Mouse (Mus musculus) forebrain, embryonic 14.5 days (tissue): ENCODE results near the gene E2f6. TPM values are rescaled to one million over a fixed set of nuclear protein-coding genes. Genes with fewer than 3 reads are reported as not detected.

Experiments used
- ATAC-seq: fragments of 200-750 bp; cut with Nextera tagmentation; 2 replicates; pipeline ENCODE4 v1.8.0; 2017; ENCODE audit warnings: mild to moderate bottlenecking, moderate library complexity
- DNase-seq: peaks from one replicate; pipeline ENCODE4 v3.0.0-alpha.2; 2015; ENCODE audit warnings: low spot score
- H3K27ac ChIP-seq: fragments of 300-500 bp; sonication (generic); 2 replicates; pipeline ENCODE4 v1.5.1; 2014; ENCODE audit warnings: low read depth, mild to moderate bottlenecking, control low read depth, low read length, moderate library complexity
- H3K27me3 ChIP-seq: fragments of 300-500 bp; sonication (generic); replicated peaks from 2 replicates; pipeline ENCODE4 v1.6.1; 2014; ENCODE audit warnings: low read length, control low read depth, mixed read lengths; ENCODE audit not compliant: control insufficient read depth, insufficient read depth
- H3K36me3 ChIP-seq: fragments of 300-500 bp; sonication (generic); 2 replicates; pipeline ENCODE4 v1.6.1; 2014; ENCODE audit warnings: low read length, control low read depth; ENCODE audit not compliant: control insufficient read depth, insufficient read depth
- H3K4me1 ChIP-seq: fragments of 300-500 bp; sonication (generic); 2 replicates; pipeline ENCODE4 v1.6.1; 2014; ENCODE audit warnings: antibody characterized with exemption, low read length, control low read depth; ENCODE audit not compliant: control insufficient read depth, insufficient read depth
- H3K4me2 ChIP-seq: fragments of 300-500 bp; sonication (generic); 2 replicates; pipeline ENCODE4 v1.6.1; 2014; ENCODE audit warnings: mild to moderate bottlenecking, control low read depth, low read length
- H3K4me3 ChIP-seq: fragments of 300-500 bp; sonication (generic); 2 replicates; pipeline ENCODE4 v1.5.1; 2014; ENCODE audit warnings: low read depth, low read length, control low read depth
- H3K9ac ChIP-seq: fragments of 300-500 bp; sonication (generic); 2 replicates; pipeline ENCODE4 v1.6.1; 2014; ENCODE audit warnings: mild to moderate bottlenecking, low read length, control low read depth, moderate library complexity
- H3K9me3 ChIP-seq: fragments of 300-500 bp; sonication (generic); replicated peaks from 2 replicates; pipeline ENCODE4 v1.6.1; 2016; ENCODE audit warnings: low read length, control low read depth, mixed read lengths; ENCODE audit not compliant: control insufficient read depth
- WGBS: fragments of 180-500 bp; shearing (Covaris S2); extraction: QIAGEN DNeasy Blood & Tissue Kit; methylation state at CpG from one replicate; pipeline ENCODE4 v1.1.7; 2014; 5-methylcytosine and 5-hydroxymethylcytosine counted together
- polyA plus RNA-seq: library from polyadenylated mRNA; unstranded; fragments of >200 nt; fragmentation: Nextera tagmentation; extraction: Ambion mirVana; gene quantifications from 2 replicates; pipeline ENCODE4 v1.2.1, GENCODE M21; 2014

The E2f6 gene
- polyA plus RNA-seq, 1 experiment from 2014 or later, result 36.4 TPM

DNA sequence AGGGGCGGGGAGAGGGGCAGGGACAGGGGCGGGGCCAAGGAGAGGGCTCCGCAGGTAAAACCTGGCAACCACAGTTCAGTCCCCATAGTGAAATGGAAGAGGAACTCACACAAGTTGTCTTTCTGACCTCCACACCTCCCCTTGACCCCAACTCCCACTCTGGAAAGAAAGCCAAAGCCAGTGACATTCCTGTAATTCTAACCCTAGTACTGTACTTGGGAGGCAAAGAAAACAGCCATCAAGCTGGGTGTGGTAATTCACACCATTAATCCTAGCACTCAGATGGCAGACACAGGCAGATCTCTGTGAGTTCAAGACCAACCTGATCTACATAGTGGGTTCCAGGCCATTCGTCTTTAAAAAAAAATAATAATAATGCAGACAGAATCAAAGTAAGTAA, 17.4 kb upstream of the E2f6 start:
- Histone ChIP-seq H3K9me3 (no peaks in the 10 kb centered on the region), H3K27me3 (no peaks in the 10 kb centered on the region), H3K4me2 (no peak overlapping the region), H3K4me1 (no peaks in the 10 kb centered on the region), H3K27ac (no peak overlapping the region), H3K9ac (no peak overlapping the region), H3K36me3 (no peaks in the 10 kb centered on the region), H3K4me3 (no peak overlapping the region)
- ATAC-seq, result no peak
- 88% methylated on average over 4 of the region's 4 CpGs for WGBS
- no peak for DNase-seq

DNA sequence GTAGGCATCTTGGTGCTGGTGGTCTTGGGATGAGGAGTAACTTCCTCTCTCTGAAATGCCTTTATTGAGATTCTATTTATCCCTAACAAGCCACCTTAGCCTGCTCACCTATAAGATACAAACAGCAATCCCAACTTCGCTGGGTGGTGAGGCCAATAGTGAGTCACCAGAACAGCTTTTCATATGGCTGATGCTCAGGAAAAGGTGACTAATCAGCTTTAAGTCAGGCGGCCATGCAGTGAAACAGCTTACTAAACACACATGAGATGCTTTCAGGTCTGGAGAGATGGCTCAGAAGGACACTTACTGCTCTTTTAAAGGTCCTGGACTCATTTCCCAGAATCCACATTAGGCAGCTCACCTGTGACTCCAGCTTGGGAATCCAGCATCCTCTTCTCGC, 15.0 kb upstream of the E2f6 start:
- Histone ChIP-seq H3K36me3 (no peaks in the 10 kb centered on the region), H3K4me2 (no peak overlapping the region), H3K4me3 (no peak overlapping the region), H3K9ac (no peak overlapping the region), H3K9me3 (no peaks in the 10 kb centered on the region), H3K27ac (no peak overlapping the region), H3K27me3 (peaks cover 6% of the 10 kb centered on the region; the same call in 1 of the 2 replicates), H3K4me1 (no peaks in the 10 kb centered on the region)
- WGBS, result 87% methylated on average over 3 of the region's 3 CpGs
- ATAC-seq, result no peak
- DNase-seq, result no peak

DNA sequence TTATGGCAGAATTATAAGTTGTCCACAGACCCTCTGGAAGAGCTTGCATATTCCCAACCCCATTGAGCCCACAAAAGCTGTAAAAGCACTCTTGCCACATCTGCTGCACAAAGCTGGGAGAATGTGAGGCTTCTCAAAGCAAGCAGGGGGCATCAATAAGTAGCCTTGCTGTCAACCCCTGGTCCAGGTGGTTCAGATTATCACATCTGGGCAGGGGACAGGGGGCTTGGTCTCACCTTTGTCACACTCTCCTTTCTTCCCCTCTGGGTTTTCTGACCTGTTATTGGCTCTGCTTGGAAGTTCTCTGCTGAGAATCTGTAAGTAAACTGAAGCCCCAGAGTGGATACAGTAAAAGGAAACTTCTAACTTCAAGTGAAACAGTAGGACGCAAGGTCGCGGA, 11.9 kb upstream of the E2f6 start:
- Histone ChIP-seq H3K27me3 (peaks cover 8% of the 10 kb centered on the region; the same call in 1 of the 2 replicates), H3K9me3 (no peaks in the 10 kb centered on the region), H3K36me3 (no peaks in the 10 kb centered on the region), H3K9ac (no peak overlapping the region), H3K4me3 (no peak overlapping the region), H3K4me2 (no peak overlapping the region), H3K4me1 (peaks cover 3% of the 10 kb centered on the region; the same call in 1 of the 2 replicates), H3K27ac (no peak overlapping the region)
- DNase-seq, result no peak
- WGBS, result 64% methylated on average over 3 of the region's 3 CpGs
- no peak for ATAC-seq

GRCm38 (mm10) chr12:16799928-16800258, 10.9 kb upstream of the E2f6 start:
- Histone ChIP-seq H3K4me3 (peak overlapping the region; percentile 50), H3K9me3 (no peaks in the 10 kb centered on the region), H3K36me3 (no peaks in the 10 kb centered on the region), H3K27me3 (peaks cover 8% of the 10 kb centered on the region; the same call in 1 of the 2 replicates), H3K4me1 (peaks cover 5% of the 10 kb centered on the region), H3K9ac (no peak overlapping the region), H3K4me2 (peak overlapping the region; percentile 97), H3K27ac (no peak overlapping the region)
- DNase-seq (no peak), ATAC-seq (0 out of 2 replicates have a peak, but pooled peaks have one; percentile 6)
- WGBS, result 13% methylated on average over 3 of the region's 6 CpGs

- peak within 1 kb of the TSS; percentile 97 for H3K4me2 ChIP-seq
- ATAC-seq, result peak; percentile 68
- peaks cover 8% of the 10 kb centered on the region; the same call in 1 of the 2 replicates for H3K27me3 ChIP-seq
- H3K4me3 ChIP-seq, result peak within 1 kb of the TSS; percentile 50
- DNase-seq, result peak; percentile 53
- WGBS, result under 1% methylated on average over 51 of the region's 53 CpGs
- no peak within 1 kb of the TSS for H3K27ac ChIP-seq
- H3K9ac ChIP-seq, result peak within 1 kb of the TSS; percentile 68
- no peaks in the 10 kb centered on the region for H3K9me3 ChIP-seq
- peaks cover 5% of the 10 kb centered on the region for H3K4me1 ChIP-seq
- no peaks in the 10 kb centered on the region for H3K36me3 ChIP-seq
These were observed 10.4 kb upstream of the E2f6 start, which contains the start of gene Greb1 for GRCm38 (mm10) chr12:16800259-16800958. TSS of gene Greb1 (minus strand) at chr12:16800886.

GRCm38 (mm10) chr12:16800959-16801315, 9.8 kb upstream of the E2f6 start:
- ATAC-seq (peak; percentile 26), DNase-seq (no peak)
- H3K9me3 ChIP-seq, result no peaks in the 10 kb centered on the region
- peaks cover 8% of the 10 kb centered on the region; the same call in 1 of the 2 replicates for H3K27me3 ChIP-seq
- H3K4me3 ChIP-seq, result peak overlapping the region; percentile 50
- peaks cover 5% of the 10 kb centered on the region for H3K4me1 ChIP-seq
- peak overlapping the region; percentile 68 for H3K9ac ChIP-seq
- 1% methylated on average over 12 of the region's 12 CpGs for WGBS
- H3K4me2 ChIP-seq, result peak overlapping the region; percentile 97
- no peak overlapping the region for H3K27ac ChIP-seq
- no peaks in the 10 kb centered on the region for H3K36me3 ChIP-seq

- Histone ChIP-seq H3K4me3 (no peak overlapping the region), H3K9me3 (no peaks in the 10 kb centered on the region), H3K9ac (no peak overlapping the region), H3K27me3 (peaks cover 8% of the 10 kb centered on the region; the same call in 1 of the 2 replicates), H3K4me1 (peaks cover 5% of the 10 kb centered on the region), H3K27ac (no peak overlapping the region), H3K4me2 (no peak overlapping the region), H3K36me3 (no peaks in the 10 kb centered on the region)
- 5% methylated on average over 5 of the region's 5 CpGs for WGBS
- DNase-seq (no peak), ATAC-seq (no peak)
These were observed 7.4 kb upstream of the E2f6 start for GRCm38 (mm10) chr12:16803237-16803955.

- Histone ChIP-seq H3K9ac (no peak overlapping the region), H3K4me3 (no peak overlapping the region), H3K36me3 (no peaks in the 10 kb centered on the region), H3K27me3 (peaks cover 8% of the 10 kb centered on the region; the same call in 1 of the 2 replicates), H3K4me1 (peaks cover 5% of the 10 kb centered on the region), H3K4me2 (no peak overlapping the region), H3K9me3 (no peaks in the 10 kb centered on the region), H3K27ac (no peak overlapping the region)
- 12% methylated on average over 5 of the region's 5 CpGs for WGBS
- no peak for ATAC-seq
- no peak for DNase-seq
These were observed 6.8 kb upstream of the E2f6 start for GRCm38 (mm10) chr12:16803956-16804430.

- 6% methylated on average over 5 of the region's 5 CpGs for WGBS
- H3K27me3 ChIP-seq, result peaks cover 8% of the 10 kb centered on the region; the same call in 1 of the 2 replicates
- H3K4me1 ChIP-seq, result peaks cover 5% of the 10 kb centered on the region
- no peak overlapping the region for H3K27ac ChIP-seq
- H3K9ac ChIP-seq, result no peak overlapping the region
- H3K9me3 ChIP-seq, result no peaks in the 10 kb centered on the region
- no peak overlapping the region for H3K4me3 ChIP-seq
- peak; percentile 76 for ATAC-seq
- no peaks in the 10 kb centered on the region for H3K36me3 ChIP-seq
- DNase-seq, result peak; percentile 92
- H3K4me2 ChIP-seq, result no peak overlapping the region
These were observed 5.3 kb upstream of the E2f6 start for GRCm38 (mm10) chr12:16805511-16805910.
